Mouse (Mus musculus) neural tube, embryonic 13.5 days (tissue): Measurements from ENCODE around the gene Ppfia2. TPM values are rescaled to one million over a fixed set of nuclear protein-coding genes. Genes with fewer than 3 reads are reported as not detected.

Source experiments
- ATAC-seq: fragments of 200-750 bp; cut with Nextera tagmentation; 2 replicates; pipeline ENCODE4 v1.8.0; 2017; ENCODE audit warnings: low read depth, mild to moderate bottlenecking, moderate TSS enrichment, moderate library complexity
- H3K27ac ChIP-seq: fragments of 300-500 bp; sonication (generic); replicated peaks from 2 replicates; pipeline ENCODE4 v1.5.1; 2015; ENCODE audit warnings: moderate library complexity, mild to moderate bottlenecking, inconsistent platforms
- H3K27me3 ChIP-seq: fragments of 300-500 bp; sonication (generic); 2 replicates; pipeline ENCODE4 v1.6.1; 2015; ENCODE audit warnings: mild to moderate bottlenecking, inconsistent platforms
- H3K36me3 ChIP-seq: fragments of 300-500 bp; sonication (generic); 2 replicates; pipeline ENCODE4 v1.6.1; 2015; ENCODE audit warnings: mild to moderate bottlenecking, inconsistent platforms
- H3K4me1 ChIP-seq: fragments of 300-500 bp; sonication (generic); replicated peaks from 2 replicates; pipeline ENCODE4 v1.6.1; 2015; ENCODE audit warnings: inconsistent platforms
- H3K4me2 ChIP-seq: fragments of 300-500 bp; sonication (generic); 2 replicates; pipeline ENCODE4 v1.6.1; 2015; ENCODE audit warnings: inconsistent platforms, mild to moderate bottlenecking, moderate library complexity
- H3K4me3 ChIP-seq: fragments of 300-500 bp; sonication (generic); 2 replicates; pipeline ENCODE4 v1.5.1; 2015; ENCODE audit warnings: mild to moderate bottlenecking, inconsistent platforms
- H3K9ac ChIP-seq: fragments of 300-500 bp; sonication (generic); 2 replicates; pipeline ENCODE4 v1.6.1; 2015; ENCODE audit warnings: moderate library complexity, mild to moderate bottlenecking, inconsistent platforms
- H3K9me3 ChIP-seq: fragments of 300-500 bp; sonication (generic); 2 replicates; pipeline ENCODE4 v1.6.1; 2016; ENCODE audit warnings: inconsistent platforms
- WGBS: fragments of 180-500 bp; shearing (Covaris S2); methylation state at CpG from one replicate; pipeline ENCODE4 v1.1.7; 2015; 5-methylcytosine and 5-hydroxymethylcytosine counted together
- polyA plus RNA-seq: library from polyadenylated mRNA; unstranded; fragments of >200 nt; fragmentation: Nextera tagmentation; extraction: Ambion mirVana; gene quantifications from 2 replicates; pipeline ENCODE4 v1.2.1, GENCODE M21; 2015

The Ppfia2 gene
- polyA plus RNA-seq, 1 experiment from 2014 or later, result 17.5 TPM

DNA sequence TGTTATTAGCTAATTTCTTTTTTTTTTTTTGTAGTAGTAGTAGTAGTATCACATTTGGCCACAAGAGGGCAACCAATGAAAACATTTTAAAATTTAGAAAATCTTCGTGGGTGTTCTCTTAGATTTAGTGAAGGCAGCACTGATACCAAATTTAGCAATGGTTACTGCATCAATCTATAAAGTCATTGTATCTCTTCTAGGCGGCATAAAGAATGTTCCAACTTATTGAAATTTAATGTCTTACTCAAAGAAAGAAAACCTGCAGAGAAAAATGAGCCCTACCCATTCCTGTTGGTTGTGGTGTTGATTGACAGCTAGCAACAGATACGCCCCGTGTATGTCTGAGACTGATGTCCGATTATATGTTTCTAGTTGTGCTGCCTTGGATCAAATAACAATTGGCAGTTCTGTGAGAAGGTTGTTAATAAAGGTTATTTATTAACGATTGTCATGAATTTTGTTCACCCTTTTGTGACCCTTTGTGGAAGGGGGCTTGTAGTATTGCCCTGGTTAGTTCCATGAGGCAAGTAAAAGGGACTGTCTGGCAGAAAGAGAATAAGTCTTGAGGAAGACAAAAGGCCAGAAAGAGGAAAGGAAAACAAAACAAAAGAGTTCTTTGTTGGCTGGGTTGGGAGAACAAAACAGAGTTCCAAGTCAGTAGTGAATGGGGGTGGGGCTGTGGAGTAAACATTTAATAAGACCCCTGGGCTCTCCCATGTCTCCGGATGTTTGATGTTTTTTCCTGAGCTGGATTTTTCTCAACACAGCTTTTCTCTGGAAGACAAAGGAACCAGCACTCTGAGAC, 139.2 kb downstream of the Ppfia2 start:
- peak overlapping the region; percentile 54 for H3K4me2 ChIP-seq
- H3K9me3 ChIP-seq, result no peaks in the 10 kb centered on the region
- H3K27ac ChIP-seq, result peak overlapping the region; percentile 79
- ATAC-seq, result peak; percentile 85
- peak overlapping the region; percentile 22 for H3K4me3 ChIP-seq
- H3K4me1 ChIP-seq, result peaks cover 7% of the 10 kb centered on the region
- no peaks in the 10 kb centered on the region for H3K27me3 ChIP-seq
- peak overlapping the region; percentile 47; the same call in 1 of the 2 replicates for H3K9ac ChIP-seq
- H3K36me3 ChIP-seq, result no peaks in the 10 kb centered on the region
- 5% methylated on average over 7 of the region's 7 CpGs for WGBS

DNA sequence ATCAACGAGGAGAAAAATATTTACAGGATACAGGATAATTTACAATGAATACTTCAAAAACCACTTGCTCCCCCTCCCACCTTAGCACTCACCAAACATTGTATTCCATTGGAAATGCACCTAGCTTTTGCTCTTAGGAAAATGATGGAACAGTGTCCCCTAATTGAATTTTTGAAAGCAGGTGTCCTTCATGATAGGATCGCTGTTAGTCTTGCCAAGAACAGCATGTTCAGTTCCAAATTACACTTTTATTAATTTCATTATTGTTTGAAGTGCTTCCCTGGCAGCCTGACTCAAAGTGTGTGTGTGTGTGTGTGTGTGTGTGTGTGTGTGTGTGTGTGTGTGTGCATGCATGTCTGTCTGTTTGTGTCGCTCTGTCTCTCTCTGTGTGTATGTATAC, 140.1 kb downstream of the Ppfia2 start:
- Histone ChIP-seq H3K4me3 (no peak overlapping the region), H3K27me3 (no peaks in the 10 kb centered on the region), H3K4me1 (peaks cover 7% of the 10 kb centered on the region), H3K27ac (peak overlapping the region; percentile 23; the same call in 1 of the 2 replicates), H3K36me3 (no peaks in the 10 kb centered on the region), H3K4me2 (no peak overlapping the region), H3K9me3 (no peaks in the 10 kb centered on the region), H3K9ac (no peak overlapping the region)
- 55% methylated on average over 3 of the region's 3 CpGs for WGBS
- ATAC-seq, result no peak; the same call in 1 of the 2 replicates

DNA sequence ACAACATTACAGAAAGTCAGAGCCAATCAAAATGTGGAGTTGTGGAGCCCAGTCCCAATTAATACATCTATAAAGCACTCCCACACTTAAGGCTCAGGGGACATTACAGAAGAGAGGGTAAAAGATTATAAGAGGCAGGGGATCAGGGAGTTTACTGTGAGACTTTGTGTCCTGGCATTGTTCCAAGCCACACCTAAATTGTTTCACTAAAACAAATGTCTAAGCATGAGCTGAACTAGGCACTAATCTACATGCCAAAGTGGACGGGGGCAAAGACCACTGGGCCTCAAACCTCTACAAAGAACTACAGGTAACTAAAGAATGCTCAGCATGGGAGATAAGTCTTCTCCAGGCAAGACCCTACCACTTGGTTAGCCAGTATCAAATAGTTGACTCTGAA, 148.1 kb downstream of the Ppfia2 start:
- Histone ChIP-seq H3K9ac (no peak overlapping the region), H3K4me1 (no peaks in the 10 kb centered on the region), H3K36me3 (no peaks in the 10 kb centered on the region), H3K27ac (no peak overlapping the region), H3K27me3 (no peaks in the 10 kb centered on the region), H3K4me2 (no peak overlapping the region), H3K9me3 (no peaks in the 10 kb centered on the region), H3K4me3 (no peak overlapping the region)
- WGBS, result 66% methylated on average over 1 of the region's 1 CpGs
- ATAC-seq, result no peak

DNA sequence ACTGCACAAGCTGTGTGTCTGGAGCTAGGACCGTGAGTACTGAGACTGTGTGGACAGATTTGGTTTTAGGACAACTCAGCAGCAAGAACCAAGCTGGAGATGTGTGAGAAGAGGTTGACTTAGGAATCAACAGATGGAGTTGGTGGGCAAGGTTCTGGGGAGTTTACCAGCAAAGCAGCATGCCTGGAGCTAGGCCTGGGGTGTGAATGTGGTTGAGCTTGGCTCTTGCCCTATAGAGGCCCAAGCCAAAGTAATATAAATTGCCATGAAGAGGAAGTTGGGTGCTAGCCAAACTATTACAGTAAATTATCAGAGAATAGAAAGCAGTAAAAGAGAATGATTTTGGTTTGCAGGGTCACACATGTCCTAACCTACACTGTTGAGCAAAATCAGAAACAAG, 150.8 kb downstream of the Ppfia2 start:
- H3K4me2 ChIP-seq, result no peak overlapping the region
- 94% methylated on average over 1 of the region's 1 CpGs for WGBS

DNA sequence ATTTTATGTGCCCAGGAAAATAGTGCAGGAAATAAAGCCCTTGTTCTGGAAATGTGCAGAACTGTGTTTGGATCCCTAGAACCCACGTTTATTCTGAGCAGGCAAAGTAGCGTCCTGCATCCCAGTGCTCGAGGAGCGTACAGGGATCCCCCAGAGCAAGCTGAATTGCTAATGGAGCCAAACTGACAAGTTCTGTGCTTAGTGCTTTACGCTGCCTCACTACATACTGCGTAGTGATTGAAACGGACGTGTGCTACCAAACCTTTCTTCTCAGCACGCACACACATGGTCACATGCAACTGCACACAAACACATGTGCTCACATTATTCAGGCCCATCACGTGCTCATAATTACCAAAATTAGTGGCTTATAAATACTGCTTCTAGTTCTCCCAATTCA, 153.2 kb downstream of the Ppfia2 start:
- Histone ChIP-seq H3K9me3 (no peaks in the 10 kb centered on the region), H3K9ac (no peak overlapping the region), H3K27me3 (no peaks in the 10 kb centered on the region), H3K4me3 (no peak overlapping the region), H3K36me3 (no peaks in the 10 kb centered on the region), H3K27ac (no peak overlapping the region), H3K4me1 (no peaks in the 10 kb centered on the region), H3K4me2 (no peak overlapping the region)
- ATAC-seq, result no peak
- 79% methylated on average over 10 of the region's 10 CpGs for WGBS

More for the DNA sequence above, 150.8 kb downstream of the Ppfia2 start:
- Histone ChIP-seq H3K9ac (no peak overlapping the region), H3K4me3 (no peak overlapping the region), H3K27ac (no peak overlapping the region), H3K27me3 (no peaks in the 10 kb centered on the region), H3K36me3 (no peaks in the 10 kb centered on the region), H3K4me1 (no peaks in the 10 kb centered on the region), H3K9me3 (no peaks in the 10 kb centered on the region)
- no peak for ATAC-seq

DNA sequence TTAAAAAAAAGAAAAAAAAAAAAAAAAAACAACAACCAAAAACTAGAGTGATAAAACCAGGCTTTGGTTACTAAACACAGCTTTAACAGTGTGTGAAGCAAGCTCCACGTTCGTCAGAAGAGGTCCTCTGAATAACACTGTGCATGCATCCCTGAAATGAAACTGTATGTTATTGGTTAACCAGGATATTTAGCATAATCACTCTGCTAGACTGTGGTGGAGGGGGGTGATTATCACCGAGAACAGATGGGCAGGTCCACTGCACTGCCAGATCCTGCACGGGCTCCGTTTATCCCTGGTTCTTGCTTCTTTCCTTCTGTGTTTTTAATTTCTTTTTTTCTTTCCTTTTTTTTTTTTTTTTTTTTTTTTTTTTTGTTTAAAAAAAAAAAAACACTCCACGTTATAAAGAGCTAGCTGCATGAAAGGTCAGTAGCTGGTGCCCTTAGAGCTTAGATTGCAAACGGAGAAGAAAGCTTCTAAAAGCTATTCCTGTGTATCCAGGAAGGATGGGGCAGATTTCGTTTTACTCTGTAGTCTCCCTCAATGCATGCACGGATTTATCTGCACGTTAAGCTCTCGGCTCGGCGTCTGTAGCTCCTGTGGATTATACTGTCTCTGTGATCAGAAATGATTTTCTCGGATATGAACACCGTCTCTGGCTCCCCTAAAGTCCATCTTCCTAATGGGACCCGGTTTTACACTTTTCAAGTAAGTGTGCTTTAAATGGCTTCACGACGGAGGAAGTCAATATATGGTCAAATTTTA, 162.2 kb downstream of the Ppfia2 start:
- H3K9ac ChIP-seq, result 0 out of 2 replicates have a peak overlapping the region, but pooled peaks have one; percentile 26
- ATAC-seq, result peak; percentile 92
- H3K36me3 ChIP-seq, result no peaks in the 10 kb centered on the region
- no peak overlapping the region for H3K27ac ChIP-seq
- 47% methylated on average over 18 of the region's 18 CpGs for WGBS
- no peaks in the 10 kb centered on the region for H3K9me3 ChIP-seq
- H3K4me2 ChIP-seq, result peak overlapping the region; percentile 41
- no peaks in the 10 kb centered on the region for H3K27me3 ChIP-seq
- peak overlapping the region; percentile 16; the same call in 1 of the 2 replicates for H3K4me3 ChIP-seq
- H3K4me1 ChIP-seq, result peaks cover 15% of the 10 kb centered on the region; the same call in 1 of the 2 replicates

DNA sequence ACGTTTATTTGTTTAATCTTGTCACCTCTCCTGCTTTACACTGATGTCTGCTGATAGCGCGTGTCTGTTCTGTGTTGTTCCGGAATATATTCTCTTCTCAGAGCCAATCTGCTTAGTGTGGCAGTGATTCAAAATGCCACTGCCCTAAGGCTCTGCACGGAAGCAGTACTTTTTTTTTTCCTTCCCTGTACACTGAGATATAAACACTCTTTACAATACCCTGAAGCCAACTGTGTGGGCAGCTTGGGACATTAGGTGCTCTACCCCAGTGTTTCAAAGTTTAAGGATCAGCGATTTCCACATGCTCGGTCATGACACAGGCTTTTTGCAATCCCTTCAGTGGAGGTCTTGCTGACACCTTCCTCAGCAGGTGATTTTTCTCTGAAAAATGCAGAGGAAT, 163.8 kb downstream of the Ppfia2 start:
- no peak for ATAC-seq
- Histone ChIP-seq H3K36me3 (no peaks in the 10 kb centered on the region), H3K27me3 (no peaks in the 10 kb centered on the region), H3K4me1 (peaks cover 15% of the 10 kb centered on the region; the same call in 1 of the 2 replicates), H3K27ac (no peak overlapping the region), H3K4me3 (no peak overlapping the region), H3K4me2 (no peak overlapping the region), H3K9ac (no peak overlapping the region), H3K9me3 (no peaks in the 10 kb centered on the region)
- WGBS, result 66% methylated on average over 7 of the region's 7 CpGs

DNA sequence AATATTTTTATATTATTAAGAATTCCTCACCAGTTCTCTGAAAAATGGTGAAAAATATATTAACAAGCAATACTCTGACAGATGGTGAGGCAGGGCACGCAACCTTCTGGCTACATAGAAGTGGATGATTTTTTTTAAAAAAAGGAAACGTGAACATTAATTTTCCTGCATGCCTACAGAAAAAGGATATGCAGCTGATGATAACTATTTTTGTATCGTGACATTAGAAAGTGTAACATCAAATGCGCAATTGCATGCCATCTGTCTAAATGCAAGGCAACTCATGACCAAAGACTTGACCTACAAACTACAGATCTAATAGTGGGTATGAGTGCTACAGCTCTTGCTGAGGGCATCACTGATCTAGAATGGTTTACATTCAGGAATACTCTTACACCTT, 182.1 kb downstream of the Ppfia2 start:
- no peaks in the 10 kb centered on the region for H3K36me3 ChIP-seq
- no peaks in the 10 kb centered on the region for H3K4me1 ChIP-seq
- WGBS, result 94% methylated on average over 4 of the region's 4 CpGs

DNA sequence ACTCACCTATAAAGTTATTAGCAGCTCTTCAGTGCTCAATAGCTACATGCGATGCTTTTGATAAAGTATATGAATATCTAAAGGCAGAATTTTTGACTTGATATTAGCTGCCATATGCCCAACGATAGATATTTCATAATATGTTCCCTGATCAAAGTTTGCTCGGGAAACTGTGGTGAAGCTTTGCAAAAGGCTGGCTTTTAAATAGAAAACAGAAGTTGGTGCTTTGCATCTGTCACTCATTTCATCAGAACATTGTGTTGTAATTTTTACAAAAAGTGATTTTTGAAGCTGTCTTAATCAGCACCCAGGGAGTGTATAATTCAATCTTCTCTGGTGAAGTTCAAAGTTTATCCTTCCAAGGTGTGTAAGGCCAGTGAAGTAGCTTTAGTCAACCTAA, 195.1 kb downstream of the Ppfia2 start:
- no peaks in the 10 kb centered on the region for H3K4me1 ChIP-seq
- H3K9ac ChIP-seq, result no peak overlapping the region
- H3K4me3 ChIP-seq, result no peak overlapping the region
- no peak for ATAC-seq
- H3K9me3 ChIP-seq, result no peaks in the 10 kb centered on the region
- no peaks in the 10 kb centered on the region for H3K27me3 ChIP-seq
- 95% methylated on average over 3 of the region's 3 CpGs for WGBS
- H3K36me3 ChIP-seq, result no peaks in the 10 kb centered on the region
- no peak overlapping the region for H3K27ac ChIP-seq
- H3K4me2 ChIP-seq, result no peak overlapping the region

More for the DNA sequence above, 182.1 kb downstream of the Ppfia2 start:
- no peak for ATAC-seq
- Histone ChIP-seq H3K9ac (no peak overlapping the region), H3K9me3 (no peaks in the 10 kb centered on the region), H3K27ac (no peak overlapping the region), H3K27me3 (no peaks in the 10 kb centered on the region), H3K4me3 (no peak overlapping the region), H3K4me2 (no peak overlapping the region)

DNA sequence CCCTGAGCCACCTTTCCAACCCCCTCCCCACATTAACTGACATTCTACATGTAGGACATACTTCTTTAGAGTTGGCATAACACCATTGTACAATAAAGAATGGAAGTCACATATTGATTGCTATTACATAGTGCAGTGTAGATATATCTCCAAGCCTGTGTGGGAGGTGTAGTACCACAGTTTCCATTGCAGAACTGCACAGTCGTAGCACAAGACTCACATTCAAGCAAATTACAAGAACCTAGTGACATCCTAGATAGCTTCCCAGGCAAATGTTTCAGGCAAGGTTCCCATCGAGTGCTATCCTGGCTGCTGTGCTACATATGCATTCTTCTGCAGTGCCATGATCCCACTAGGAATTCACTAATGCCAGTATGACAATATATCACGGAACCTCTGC, 200.0 kb downstream of the Ppfia2 start:
- WGBS, result 82% methylated on average over 3 of the region's 3 CpGs
- ATAC-seq, result no peak
- Histone ChIP-seq H3K9ac (no peak overlapping the region), H3K4me1 (no peaks in the 10 kb centered on the region), H3K36me3 (no peaks in the 10 kb centered on the region), H3K4me2 (no peak overlapping the region), H3K4me3 (no peak overlapping the region), H3K27me3 (no peaks in the 10 kb centered on the region), H3K9me3 (no peaks in the 10 kb centered on the region), H3K27ac (no peak overlapping the region)

DNA sequence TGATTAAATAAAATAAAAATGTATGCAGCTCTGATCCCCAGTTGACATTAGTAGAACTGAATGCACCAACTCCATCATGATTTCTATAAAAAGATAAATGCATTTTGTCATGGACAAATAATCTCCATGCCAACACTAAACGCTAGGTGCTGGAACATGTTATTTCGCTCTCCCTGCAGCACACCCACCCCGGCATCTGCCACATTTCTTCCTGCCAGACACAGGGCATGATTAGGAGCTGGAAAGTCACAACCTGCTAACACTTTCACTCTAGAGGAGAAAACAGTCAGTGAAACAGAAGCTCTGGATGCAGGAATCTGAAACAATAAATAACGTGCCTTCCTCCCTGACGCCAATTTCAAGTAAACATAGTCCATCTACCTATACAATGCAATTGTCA, 211.3 kb downstream of the Ppfia2 start:
- WGBS, result 84% methylated on average over 5 of the region's 5 CpGs
- H3K4me3 ChIP-seq, result no peak overlapping the region
- H3K9ac ChIP-seq, result no peak overlapping the region
- H3K36me3 ChIP-seq, result no peaks in the 10 kb centered on the region
- no peak for ATAC-seq
- no peaks in the 10 kb centered on the region for H3K9me3 ChIP-seq
- H3K27ac ChIP-seq, result no peak overlapping the region
- no peak overlapping the region for H3K4me2 ChIP-seq
- no peaks in the 10 kb centered on the region for H3K4me1 ChIP-seq
- H3K27me3 ChIP-seq, result no peaks in the 10 kb centered on the region

DNA sequence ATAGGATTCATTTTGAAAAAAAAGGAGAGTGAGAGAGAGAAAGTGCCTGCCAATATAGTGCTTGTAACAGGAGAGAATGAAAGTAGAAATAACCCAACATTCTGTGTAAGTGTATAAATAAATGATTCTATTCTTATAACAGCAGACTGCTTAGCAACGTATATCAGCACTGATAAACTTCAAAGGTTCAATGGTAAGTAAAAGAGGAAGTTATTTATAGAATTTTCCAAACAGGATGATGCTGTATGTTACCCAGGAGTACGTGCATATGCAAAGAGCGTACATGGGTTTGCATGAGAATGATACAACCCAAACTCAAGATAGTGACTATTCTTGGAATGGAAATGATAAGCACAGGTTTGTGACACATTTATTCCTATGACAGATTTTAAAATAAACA, 215.4 kb downstream of the Ppfia2 start:
- Histone ChIP-seq H3K4me3 (no peak overlapping the region), H3K9me3 (no peaks in the 10 kb centered on the region), H3K27ac (no peak overlapping the region), H3K4me1 (no peaks in the 10 kb centered on the region), H3K36me3 (no peaks in the 10 kb centered on the region), H3K4me2 (no peak overlapping the region), H3K9ac (no peak overlapping the region), H3K27me3 (no peaks in the 10 kb centered on the region)
- 89% methylated on average over 3 of the region's 3 CpGs for WGBS
- no peak for ATAC-seq
